Mouse (Mus musculus) ES-E14 (cell line): ENCODE measurements around the gene Hcn1. TPM values are rescaled to one million over a fixed set of nuclear protein-coding genes. Genes with fewer than 3 reads are reported as not detected.

ENCODE experiments used
- DNase-seq: peaks from one replicate; pipeline ENCODE4 v3.0.0-alpha.2; 2013; ENCODE audit warnings: low read depth, low spot score
- H3K27ac ChIP-seq: 2 replicates; pipeline ENCODE4 v1.5.1; 2012; ENCODE audit warnings: low read depth, mild to moderate bottlenecking, low read length, moderate library complexity, mixed read lengths; ENCODE audit not compliant: poor library complexity, insufficient read depth, severe bottlenecking
- H3K36me3 ChIP-seq: 2 replicates; pipeline ENCODE4 v1.6.1; 2012; ENCODE audit warnings: mild to moderate bottlenecking, low read length, moderate library complexity, mixed read lengths; ENCODE audit not compliant: control insufficient read depth, poor library complexity, insufficient read depth, severe bottlenecking
- H3K4me1 ChIP-seq, 2 experiments: fragments of 150-350 bp in 1 of 2; sonication (generic) in 1 of 2; 2 replicates each; pipeline ENCODE4 v1.6.1; 2012; ENCODE audit warnings: low read length in 2 of 2, mild to moderate bottlenecking in 1 of 2, mixed read lengths in 1 of 2; ENCODE audit not compliant: control insufficient read depth in 2 of 2, insufficient read depth in 2 of 2, poor library complexity in 1 of 2
- H3K4me3 ChIP-seq, 2 experiments: fragments of 150-350 bp in 1 of 2; sonication (generic) in 1 of 2; 2 replicates each; pipeline ENCODE4 v1.5.1; 2012; ENCODE audit warnings: low read length in 2 of 2, low read depth in 1 of 2, mild to moderate bottlenecking in 1 of 2, mixed read lengths in 1 of 2; ENCODE audit not compliant: insufficient read depth in 1 of 2, poor library complexity in 1 of 2, severe bottlenecking in 1 of 2
- H3K9ac ChIP-seq: 2 replicates; pipeline ENCODE4 v1.6.1; 2012; ENCODE audit warnings: low read depth, mild to moderate bottlenecking, low read length, mixed read lengths; ENCODE audit not compliant: poor library complexity, insufficient read depth, severe bottlenecking
- H3K9me3 ChIP-seq: fragments of 150-350 bp; sonication (generic); 2 replicates; pipeline ENCODE4 v1.6.1; 2012; ENCODE audit warnings: low read depth, mild to moderate bottlenecking, low read length; ENCODE audit not compliant: control insufficient read depth, insufficient read depth
- CHD2 ChIP-seq: IDR thresholded peaks from 2 replicates; pipeline ENCODE4 v1.6.1; 2014; ENCODE audit warnings: mild to moderate bottlenecking, low read depth, low read length, inconsistent platforms
- HCFC1 ChIP-seq: IDR thresholded peaks from 2 replicates; pipeline ENCODE4 v1.6.1; 2012; ENCODE audit warnings: low read length, inconsistent platforms, borderline replicate concordance; ENCODE audit not compliant: insufficient read depth
- MAFK ChIP-seq: IDR thresholded peaks from 2 replicates; pipeline ENCODE4 v1.6.1; 2014; ENCODE audit warnings: mild to moderate bottlenecking, low read depth, low read length, inconsistent platforms; ENCODE audit not compliant: insufficient read depth
- ZC3H11A ChIP-seq: IDR thresholded peaks from 2 replicates; pipeline ENCODE4 v1.6.1; 2012; ENCODE audit warnings: low read depth, mild to moderate bottlenecking, inconsistent platforms, low read length, borderline replicate concordance
- ZNF384 ChIP-seq: IDR thresholded peaks from 2 replicates; pipeline ENCODE4 v1.6.1; 2012; ENCODE audit warnings: low read depth, low read length, inconsistent platforms
- in situ Hi-C, 2 experiments: fragments of 600-800 bp; cut with MboI; formaldehyde crosslinking; loops; one replicate each; pipeline ENCODE4 v1.15.1; 2025; ENCODE audit warnings: low sequenced_read_pairs in 2 of 2, inconsistent platforms in 1 of 2; ENCODE audit not compliant: unreplicated experiment in 2 of 2
- total RNA-seq: library from RNA; depleted of rRNA; stranded (reverse); fragments of 300-350 nt; gene quantifications from 2 replicates; pipeline ENCODE4 v1.2.3, GENCODE M21; 2012

Hcn1 gene
- total RNA-seq, 1 experiment, result 0.09 TPM

GRCm38 (mm10) chr13:117705997-117706396 lies 103.9 kb downstream of the Hcn1 start:
- H3K9ac ChIP-seq, result no peak overlapping the region
- no peak for TF ChIP-seq MAFK
- TF ChIP-seq CHD2, result no peak
- TF ChIP-seq ZC3H11A, result no peak
- TF ChIP-seq ZNF384, result no peak
- TF ChIP-seq HCFC1, result no peak
- no peaks in the 10 kb centered on the region for H3K36me3 ChIP-seq
- in situ Hi-C loops, result no loop called here
- H3K4me1 ChIP-seq, result no peaks in the 10 kb centered on the region
- DNase-seq, result no peak
- no peak overlapping the region for H3K27ac ChIP-seq
- no peak overlapping the region for H3K4me3 ChIP-seq
- no peaks in the 10 kb centered on the region for H3K9me3 ChIP-seq

GRCm38 (mm10) chr13:117706496-117706895 lies 104.4 kb downstream of the Hcn1 start:
- Histone ChIP-seq H3K9me3 (no peaks in the 10 kb centered on the region), H3K36me3 (no peaks in the 10 kb centered on the region), H3K4me1 (no peaks in the 10 kb centered on the region), H3K27ac (no peak overlapping the region), H3K4me3 (no peak overlapping the region), H3K9ac (no peak overlapping the region)
- no peak for DNase-seq
- TF ChIP-seq HCFC1 (no peak), ZNF384 (no peak), ZC3H11A (no peak)
- in situ Hi-C loops, result no loop called here

GRCm38 (mm10) chr13:117706986-117707738 lies 105.0 kb downstream of the Hcn1 start:
- no peak overlapping the region for H3K27ac ChIP-seq
- no peak for TF ChIP-seq CHD2
- TF ChIP-seq ZNF384, result no peak
- TF ChIP-seq HCFC1, result no peak
- TF ChIP-seq MAFK, result no peak
- TF ChIP-seq ZC3H11A, result no peak
- in situ Hi-C loops, result no loop called here
- no peaks in the 10 kb centered on the region for H3K36me3 ChIP-seq
- H3K9ac ChIP-seq, result no peak overlapping the region
- H3K4me1 ChIP-seq, result no peaks in the 10 kb centered on the region
- no peaks in the 10 kb centered on the region for H3K9me3 ChIP-seq
- no peak overlapping the region for H3K4me3 ChIP-seq
- no peak for DNase-seq

GRCm38 (mm10) chr13:117710811-117711210 lies 108.7 kb downstream of the Hcn1 start:
- Histone ChIP-seq H3K27ac (no peak overlapping the region), H3K36me3 (no peaks in the 10 kb centered on the region), H3K4me1 (no peaks in the 10 kb centered on the region), H3K4me3 (no peak overlapping the region), H3K9me3 (no peaks in the 10 kb centered on the region), H3K9ac (no peak overlapping the region)
- in situ Hi-C loops, result no loop called here
- no peak for TF ChIP-seq MAFK
- TF ChIP-seq HCFC1, result no peak
- DNase-seq, result no peak

- in situ Hi-C loops, result no loop called here
- Histone ChIP-seq H3K9ac (no peak overlapping the region), H3K9me3 (no peaks in the 10 kb centered on the region), H3K36me3 (no peaks in the 10 kb centered on the region), H3K4me3 (no peak overlapping the region), H3K4me1 (no peaks in the 10 kb centered on the region), H3K27ac (no peak overlapping the region)
- no peak for DNase-seq
- TF ChIP-seq CHD2, result no peak
- no peak for TF ChIP-seq ZC3H11A
- no peak for TF ChIP-seq ZNF384
- no peak for TF ChIP-seq HCFC1
- no peak for TF ChIP-seq MAFK
Observed at GRCm38 (mm10) chr13:117722090-117722489, 120.0 kb downstream of the Hcn1 start.
